Mouse (Mus musculus): ENCODE data around the gene Wdfy1. TPM values are rescaled to one million over a fixed set of nuclear protein-coding genes. Genes with fewer than 3 reads are reported as not detected.
A peak's percentile ranks its signal among the peaks of the same experiment; 100 is the strongest.

Wdfy1 gene
- total and polyA plus RNA-seq, 2 experiments from 2014 or later, result 98.1 to 111 TPM

DNA sequence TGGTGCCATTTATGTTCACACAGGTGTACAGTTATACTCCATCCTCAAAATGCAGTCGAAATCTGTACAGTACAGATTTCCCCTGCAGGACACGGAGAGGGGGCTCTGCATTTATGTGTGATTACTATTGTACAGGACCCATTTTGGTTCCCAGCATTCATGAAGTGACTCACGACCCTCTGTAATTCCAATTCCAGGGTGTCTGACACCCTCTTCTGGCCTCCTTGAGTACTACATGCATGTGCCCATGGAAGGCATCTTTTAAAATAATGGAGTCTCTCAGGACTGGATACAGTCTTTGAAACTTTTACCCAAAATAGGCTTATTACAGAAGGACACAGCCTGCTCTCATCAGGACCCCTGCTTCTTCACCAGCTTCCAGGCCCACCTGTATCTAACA lies 6.5 kb upstream of the Wdfy1 start:
- WGBS, result 85% methylated on average over 3 of the region's 3 CpGs
- H3K36me3 ChIP-seq (ENCODE audit: insufficient read depth, low read length), result peaks cover 34% of the 10 kb centered on the region
- DNase-seq (ENCODE audit: low spot score) (no peak), ATAC-seq (ENCODE audit: low FRiP score) (no peak)
- peak; percentile 52 for TF ChIP-seq CTCF (IDR thresholded peaks at IDR 0.05)
- no peaks in the 10 kb centered on the region for H3K27me3 ChIP-seq (ENCODE audit: insufficient read depth, low read length)
- no peak overlapping the region for H3K27ac ChIP-seq (ENCODE audit: low read depth, low read length)
- H3K4me1 ChIP-seq (ENCODE audit: insufficient read depth, low read length), result no peaks in the 10 kb centered on the region
- H3K9ac ChIP-seq (replicated peaks; ENCODE audit: low read length, poor library complexity, severe bottlenecking), result no peak overlapping the region
- no peaks in the 10 kb centered on the region for H3K9me3 ChIP-seq (ENCODE audit: low read length)
- H3K4me2 ChIP-seq (ENCODE audit: low read depth, low read length, poor library complexity, severe bottlenecking), result no peak overlapping the region
- no peak overlapping the region for H3K4me3 ChIP-seq (ENCODE audit: low read depth, low read length)

DNA sequence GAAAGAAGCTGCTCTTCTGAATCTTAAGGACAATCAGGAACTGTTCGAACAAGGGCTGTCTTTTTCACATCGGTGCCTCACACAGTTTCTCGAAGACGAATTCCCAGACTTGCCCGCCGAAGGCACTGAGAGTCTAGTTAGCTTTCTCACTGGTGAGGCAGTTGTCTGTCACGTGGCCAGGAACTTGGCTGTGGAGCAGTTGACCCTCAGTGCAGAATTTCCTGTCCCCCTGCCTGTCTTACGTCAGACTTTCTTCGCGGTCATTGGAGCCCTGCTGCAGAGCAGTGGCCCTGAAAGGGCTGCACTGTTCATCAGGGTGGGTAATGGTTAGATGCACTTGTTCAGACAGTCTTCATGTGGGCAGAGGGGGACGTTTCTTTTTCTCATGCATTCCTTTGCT lies 2.1 kb upstream of the Wdfy1 start:
- 86% methylated on average over 11 of the region's 11 CpGs for WGBS
- H3K9me3 ChIP-seq (ENCODE audit: low read length), result no peaks in the 10 kb centered on the region
- no peaks in the 10 kb centered on the region for H3K27me3 ChIP-seq (ENCODE audit: insufficient read depth, low read length)
- no peak overlapping the region for H3K4me3 ChIP-seq (ENCODE audit: low read depth, low read length)
- H3K9ac ChIP-seq (replicated peaks; ENCODE audit: low read length, poor library complexity, severe bottlenecking), result no peak overlapping the region
- no peak for ATAC-seq (ENCODE audit: low FRiP score)
- H3K4me1 ChIP-seq (ENCODE audit: insufficient read depth, low read length), result 0 out of 2 replicates have a peak, but pooled peaks cover 2% of the 10 kb centered on the region
- H3K27ac ChIP-seq (ENCODE audit: low read depth, low read length), result no peak overlapping the region
- no peak for DNase-seq (ENCODE audit: low spot score)
- no peak for TF ChIP-seq CTCF (IDR thresholded peaks at IDR 0.05)
- H3K4me2 ChIP-seq (ENCODE audit: low read depth, low read length, poor library complexity, severe bottlenecking), result no peak overlapping the region
- H3K36me3 ChIP-seq (ENCODE audit: insufficient read depth, low read length), result peaks cover 28% of the 10 kb centered on the region

DNA sequence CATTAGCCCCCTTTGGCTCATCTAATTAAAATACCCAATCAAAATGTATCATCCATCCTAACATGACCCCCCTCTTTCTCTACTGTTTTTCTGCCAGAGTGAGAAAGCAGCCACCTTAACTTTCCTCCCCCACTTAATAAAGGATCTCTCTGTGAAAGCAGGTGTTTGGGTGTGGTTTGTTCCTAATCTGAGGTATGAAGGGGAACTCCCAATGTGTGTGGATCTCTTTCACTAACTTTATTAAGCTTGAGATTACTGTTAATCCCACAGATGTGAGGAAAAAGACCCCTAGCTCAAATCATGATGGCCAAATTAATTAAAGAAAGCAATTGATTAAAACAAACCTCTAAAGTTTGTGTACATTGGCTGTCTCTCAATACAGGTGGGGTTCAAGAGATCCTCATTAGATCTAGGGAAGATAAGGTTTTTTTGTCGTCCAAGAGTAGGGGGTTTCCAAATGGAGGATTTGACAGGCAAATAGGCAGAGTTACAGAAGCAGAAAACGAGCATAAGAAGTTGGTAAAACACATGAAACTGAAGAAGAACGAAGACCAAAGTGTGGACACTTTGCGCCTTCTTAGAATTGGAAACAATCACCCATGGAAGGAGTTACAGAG lies 1.7 kb downstream of the Wdfy1 start:
- H3K9ac ChIP-seq (replicated peaks; ENCODE audit: low read length, poor library complexity, severe bottlenecking), result no peak overlapping the region
- no peak overlapping the region for H3K27ac ChIP-seq (ENCODE audit: low read depth, low read length)
- no peak for ATAC-seq (ENCODE audit: low FRiP score)
- H3K27me3 ChIP-seq (ENCODE audit: insufficient read depth, low read length), result no peaks in the 10 kb centered on the region
- peaks cover 2% of the 10 kb centered on the region; the same call in 1 of the 2 replicates for H3K36me3 ChIP-seq (ENCODE audit: insufficient read depth, low read length)
- no peak for DNase-seq (ENCODE audit: low spot score)
- no peak overlapping the region for H3K4me2 ChIP-seq (ENCODE audit: low read depth, low read length, poor library complexity, severe bottlenecking)
- no peak for TF ChIP-seq CTCF (IDR thresholded peaks at IDR 0.05)
- H3K9me3 ChIP-seq (ENCODE audit: low read length), result no peaks in the 10 kb centered on the region
- WGBS, result 74% methylated on average over 4 of the region's 4 CpGs
- no peak overlapping the region for H3K4me3 ChIP-seq (ENCODE audit: low read depth, low read length)
- 0 out of 2 replicates have a peak, but pooled peaks cover 2% of the 10 kb centered on the region for H3K4me1 ChIP-seq (ENCODE audit: insufficient read depth, low read length)

DNA sequence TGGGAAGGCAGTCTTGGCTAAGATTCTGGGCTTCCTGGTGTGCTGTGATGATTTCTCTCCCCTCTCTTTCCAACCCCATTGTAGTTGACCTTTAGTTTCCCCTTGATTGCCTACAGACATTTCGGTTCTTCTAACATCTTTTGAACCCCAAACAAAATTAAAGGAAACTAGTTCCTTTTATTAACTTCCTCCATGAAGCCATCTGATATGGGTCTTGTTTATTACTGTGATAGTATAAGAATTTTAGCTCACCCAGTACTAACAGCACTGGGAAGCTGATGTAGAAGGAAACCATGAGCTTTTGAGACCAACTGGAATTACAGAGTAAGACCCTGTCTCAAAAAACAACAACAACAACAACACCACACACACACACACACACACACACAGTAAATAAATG lies 7.7 kb downstream of the Wdfy1 start:
- Histone ChIP-seq H3K9ac (replicated peaks; ENCODE audit: low read length, poor library complexity, severe bottlenecking) (no peak overlapping the region), H3K36me3 (ENCODE audit: insufficient read depth, low read length) (no peaks in the 10 kb centered on the region), H3K4me3 (ENCODE audit: low read depth, low read length) (no peak overlapping the region), H3K4me2 (ENCODE audit: low read depth, low read length, poor library complexity, severe bottlenecking) (no peak overlapping the region), H3K27me3 (ENCODE audit: insufficient read depth, low read length) (no peaks in the 10 kb centered on the region), H3K4me1 (ENCODE audit: insufficient read depth, low read length) (no peaks in the 10 kb centered on the region), H3K27ac (ENCODE audit: low read depth, low read length) (no peak overlapping the region), H3K9me3 (ENCODE audit: low read length) (no peaks in the 10 kb centered on the region)
- WGBS, result 69% methylated on average over 1 of the region's 1 CpGs
- ATAC-seq (ENCODE audit: low FRiP score) (no peak), DNase-seq (ENCODE audit: low spot score) (no peak)
- TF ChIP-seq CTCF (IDR thresholded peaks at IDR 0.05), result no peak

DNA sequence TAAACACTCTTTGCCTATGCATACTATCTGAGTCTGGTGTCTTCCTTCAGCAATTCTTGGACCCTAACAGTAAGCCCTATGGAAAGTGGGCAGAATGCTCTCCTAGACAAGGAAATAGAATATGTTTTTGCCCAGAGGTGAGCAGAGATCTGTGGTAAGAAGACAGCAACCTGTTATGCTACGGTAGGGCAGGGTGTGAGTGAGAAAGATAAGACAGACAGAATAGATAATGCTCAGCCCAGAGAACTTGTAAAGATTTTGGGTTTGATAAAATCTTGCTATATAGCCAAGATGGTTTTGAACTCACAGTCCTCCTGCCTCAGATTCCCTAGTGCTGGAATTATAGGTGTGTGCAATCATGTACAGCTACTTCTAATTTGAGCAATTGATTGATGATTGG lies 11.5 kb downstream of the Wdfy1 start:
- DNase-seq (ENCODE audit: low spot score) (no peak), ATAC-seq (ENCODE audit: low FRiP score) (no peak)
- Histone ChIP-seq H3K27me3 (ENCODE audit: insufficient read depth, low read length) (no peaks in the 10 kb centered on the region), H3K4me3 (ENCODE audit: low read depth, low read length) (no peak overlapping the region), H3K36me3 (ENCODE audit: insufficient read depth, low read length) (no peaks in the 10 kb centered on the region), H3K27ac (ENCODE audit: low read depth, low read length) (no peak overlapping the region), H3K9ac (replicated peaks; ENCODE audit: low read length, poor library complexity, severe bottlenecking) (no peak overlapping the region), H3K4me2 (ENCODE audit: low read depth, low read length, poor library complexity, severe bottlenecking) (no peak overlapping the region), H3K4me1 (ENCODE audit: insufficient read depth, low read length) (peaks cover 6% of the 10 kb centered on the region; the same call in 1 of the 2 replicates), H3K9me3 (ENCODE audit: low read length) (no peaks in the 10 kb centered on the region)
- no peak for TF ChIP-seq CTCF (IDR thresholded peaks at IDR 0.05)
- WGBS, result 94% methylated on average over 1 of the region's 1 CpGs

DNA sequence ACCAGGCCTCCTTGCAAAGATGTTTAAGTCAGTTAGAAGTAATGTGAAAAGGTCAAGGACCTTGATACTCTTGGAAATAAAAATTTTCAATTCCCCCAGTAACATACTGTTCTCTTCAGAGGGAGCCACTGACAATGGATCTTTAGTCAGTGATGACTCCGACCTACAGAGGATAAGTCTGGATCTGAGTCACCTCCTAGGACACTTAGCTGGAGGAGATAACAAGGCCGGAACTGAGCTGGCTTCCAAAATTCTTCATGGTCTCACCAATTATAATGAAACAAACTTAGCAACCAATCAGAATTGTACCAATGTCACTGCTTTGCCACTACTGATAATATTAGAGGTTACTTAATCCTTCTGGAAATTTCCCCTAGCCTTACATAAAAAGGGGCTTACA lies 11.9 kb downstream of the Wdfy1 start:
- no peak for DNase-seq (ENCODE audit: low spot score)
- Histone ChIP-seq H3K4me2 (ENCODE audit: low read depth, low read length, poor library complexity, severe bottlenecking) (no peak overlapping the region), H3K27me3 (ENCODE audit: insufficient read depth, low read length) (no peaks in the 10 kb centered on the region), H3K27ac (ENCODE audit: low read depth, low read length) (no peak overlapping the region), H3K36me3 (ENCODE audit: insufficient read depth, low read length) (no peaks in the 10 kb centered on the region), H3K4me1 (ENCODE audit: insufficient read depth, low read length) (peaks cover 6% of the 10 kb centered on the region; the same call in 1 of the 2 replicates), H3K4me3 (ENCODE audit: low read depth, low read length) (no peak overlapping the region), H3K9me3 (ENCODE audit: low read length) (no peaks in the 10 kb centered on the region), H3K9ac (replicated peaks; ENCODE audit: low read length, poor library complexity, severe bottlenecking) (no peak overlapping the region)
- 91% methylated on average over 2 of the region's 2 CpGs for WGBS
- no peak for ATAC-seq (ENCODE audit: low FRiP score)
- TF ChIP-seq CTCF (IDR thresholded peaks at IDR 0.05), result no peak
